In the genomic region with DNA sequence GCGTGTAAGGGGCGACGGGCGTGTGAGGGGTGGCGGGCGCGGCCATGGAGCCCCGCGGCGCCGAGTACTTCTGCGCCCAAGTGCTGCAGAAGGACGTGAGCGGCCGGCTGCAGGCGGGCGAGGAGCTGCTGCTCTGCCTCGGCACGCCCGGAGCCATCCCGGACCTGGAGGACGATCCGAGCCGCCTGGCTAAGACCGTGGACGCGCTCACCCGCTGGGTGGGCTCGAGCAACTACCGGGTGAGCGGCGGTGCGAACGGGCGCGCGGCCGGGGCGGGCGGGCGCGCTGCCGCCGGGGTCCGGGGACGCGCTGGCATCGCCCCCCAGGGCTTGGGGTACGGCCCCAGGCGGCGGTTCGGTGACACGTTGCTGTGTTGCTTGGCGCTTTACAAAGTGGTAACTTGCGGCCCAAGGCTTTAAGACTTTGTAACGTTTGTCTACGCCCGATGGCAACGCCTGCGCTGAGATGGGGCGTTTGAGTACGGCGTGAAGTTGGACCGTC, we compare ENCODE assay signal across 8 mouse cellular contexts. TPM values are rescaled to one million over a fixed set of nuclear protein-coding genes. Genes with fewer than 3 reads are reported as not detected.
DNase-seq lines count a peak whose midpoint lies in the region; ATAC-seq and TF ChIP-seq lines count a peak whose summit lies in the region.

No protein-coding gene starts in this region.

- peak; percentile 62 for ATAC-seq in intestine, postnatal 0 days
- peak; percentile 72 for ATAC-seq in liver, embryonic 14.5 days (ENCODE audit: insufficient read depth)

- H3K4me2 ChIP-seq in intestine, postnatal 0 days (replicated peaks; ENCODE audit: low read depth), result peak overlapping the region; percentile 89
- H3K4me2 ChIP-seq in liver, embryonic 14.5 days (ENCODE audit: low read depth), result peak overlapping the region; percentile 99

- no peak for TF ChIP-seq EP300 in liver, embryonic 14.5 days (IDR thresholded peaks at IDR 0.05; ENCODE audit: low read depth)

- peak; percentile 69 to 78 for DNase-seq in B cell, adult 2 months
- DNase-seq in adipocyte (ENCODE audit: low spot score), result peak; percentile 37
- DNase-seq in gastrocnemius, postnatal 36 days, result peak; percentile 9 to 49
- peak; percentile 37 to 47 (median 43) for DNase-seq in liver, embryonic 14.5 days (ENCODE audit: low read depth in 3 of 3, low spot score in 3 of 3)
- peak; percentile 37 to 46 for DNase-seq in natural killer cell, adult 2 months (ENCODE audit: low spot score in 2 of 2)
- DNase-seq in thymus, postnatal 14 days, result peak; percentile 75

- H3K36me3 ChIP-seq in intestine, postnatal 0 days (ENCODE audit: control insufficient read depth, insufficient read depth), result no peaks in the 10 kb centered on the region
- no peaks in the 10 kb centered on the region for H3K36me3 ChIP-seq in liver, embryonic 14.5 days (replicated peaks; ENCODE audit: control insufficient read depth, insufficient read depth, low read depth)

- peaks cover 2% of the 10 kb centered on the region; the same call in 1 of the 2 replicates for H3K4me1 ChIP-seq in cortical plate, adult 2 months (ENCODE audit: control insufficient read depth, insufficient read depth, low read length)
- no peaks in the 10 kb centered on the region for H3K4me1 ChIP-seq in intestine, postnatal 0 days (replicated peaks; ENCODE audit: control insufficient read depth, insufficient read depth, low read length)
- peaks cover 5 to 9% of the 10 kb centered on the region in 2 experiments for H3K4me1 ChIP-seq in liver, embryonic 14.5 days (replicated peaks; ENCODE audit: control insufficient read depth in 2 of 2, insufficient read depth in 2 of 2, low read length in 1 of 2)

- peak overlapping the region; percentile 61 for H3K4me3 ChIP-seq in cortical plate, adult 2 months (ENCODE audit: insufficient read depth, low read length)
- peak overlapping the region; percentile 98 for H3K4me3 ChIP-seq in intestine, postnatal 0 days (ENCODE audit: low read depth, low read length)
- H3K4me3 ChIP-seq in liver, embryonic 14.5 days (ENCODE audit: insufficient read depth in 1 of 2, low read depth in 2 of 2, low read length in 2 of 2), result peak overlapping the region; percentile 86 to 90

- intact Hi-C loops in gastrocnemius, postnatal 36 days (cut with DNase I), result loop anchor here (5.0 kb wide), 1 partner anchor 106 kb away; no protein-coding TSS in a partner anchor

- no peak for TF ChIP-seq CTCF in cortical plate, adult 2 months (IDR thresholded peaks at IDR 0.05; ENCODE audit: extremely low read depth, insufficient read depth, low read length)
- no peak for TF ChIP-seq CTCF in intestine, postnatal 0 days (IDR thresholded peaks at IDR 0.05; ENCODE audit: low read depth)
- TF ChIP-seq CTCF in liver, embryonic 14.5 days (IDR thresholded peaks at IDR 0.05; ENCODE audit: low read depth), result no peak

- H3K9ac ChIP-seq in intestine, postnatal 0 days (ENCODE audit: low read depth, low read length), result peak overlapping the region; percentile 93
- H3K9ac ChIP-seq in liver, embryonic 14.5 days (replicated peaks), result peak overlapping the region; percentile 79

- H3K27ac ChIP-seq in cortical plate, adult 2 months (ENCODE audit: insufficient read depth, low read length), result peak overlapping the region; percentile 65; the same call in 1 of the 2 replicates
- H3K27ac ChIP-seq in intestine, postnatal 0 days (ENCODE audit: low read depth, low read length), result peak overlapping the region; percentile 89
- H3K27ac ChIP-seq in liver, embryonic 14.5 days, result peak overlapping the region; percentile 56

- H3K27me3 ChIP-seq in intestine, postnatal 0 days (replicated peaks; ENCODE audit: control insufficient read depth, insufficient read depth, low read length), result no peaks in the 10 kb centered on the region
- H3K27me3 ChIP-seq in liver, embryonic 14.5 days (ENCODE audit: control insufficient read depth, insufficient read depth, low read length), result no peaks in the 10 kb centered on the region

- TF ChIP-seq POLR2A in cortical plate, adult 2 months (IDR thresholded peaks at IDR 0.05; ENCODE audit: extremely low read depth, insufficient read depth, low read length), result no peak

- no peaks in the 10 kb centered on the region for H3K9me3 ChIP-seq in intestine, postnatal 0 days (ENCODE audit: control insufficient read depth)
- H3K9me3 ChIP-seq in liver, embryonic 14.5 days (ENCODE audit: control insufficient read depth, low read length), result no peaks in the 10 kb centered on the region

- under 1% methylated on average over 63 of the region's 64 CpGs for WGBS in intestine, postnatal 0 days
- under 1% methylated on average over 62 of the region's 64 CpGs for WGBS in liver, embryonic 14.5 days (ENCODE audit: insufficient replicate concordance)

RNA-seq across cellular contexts. Expression of gene Clasp2, which starts 0.4 kb away (rescaled TPM):
- polyA plus RNA-seq in cortical plate, adult 2 months (2012; rRNA removed), result 124 TPM in 2 replicates
- total RNA-seq in gastrocnemius, postnatal 36 days (2021), result 10 to 100 TPM; 38.9 to 46.2 TPM
- polyA plus RNA-seq in intestine, postnatal 0 days (2015; fragmentation: Nextera tagmentation; extraction: Ambion mirVana), result 7.2 and 9.0 TPM in 2 replicates
- polyA plus RNA-seq in liver, embryonic 14.5 days (2012; rRNA removed), result 3.1 and 4.7 TPM in 2 replicates
- 8.8 and 11.6 TPM in 2 replicates for polyA plus RNA-seq in liver, embryonic 14.5 days (2014; fragmentation: Nextera tagmentation; extraction: Ambion mirVana)

RNA-seq across cellular contexts. Expression of gene Pdcd6ip, which starts 33.6 kb away (rescaled TPM):
- polyA plus RNA-seq in cortical plate, adult 2 months (2012; rRNA removed), result 45.7 and 48.4 TPM in 2 replicates
- total RNA-seq in gastrocnemius, postnatal 36 days (2021), result 10 to 100 TPM; 34.8 to 36.8 TPM
- polyA plus RNA-seq in intestine, postnatal 0 days (2015; fragmentation: Nextera tagmentation; extraction: Ambion mirVana), result 100 and 101 TPM in 2 replicates
- polyA plus RNA-seq in liver, embryonic 14.5 days (2012; rRNA removed), result 16.4 and 23.4 TPM in 2 replicates
- 29.4 and 35.3 TPM in 2 replicates for polyA plus RNA-seq in liver, embryonic 14.5 days (2014; fragmentation: Nextera tagmentation; extraction: Ambion mirVana)

Comparison
In these comparisons a context has a peak if more than half of its experiments do, and no peak if none do; other contexts are left out.
1. Peak in every context shown above with its lines: DNase-seq, ATAC-seq, H3K4me3 ChIP-seq and H3K27ac ChIP-seq.